Mouse (Mus musculus) CH12.LX (cell line): Measurements from ENCODE around the gene Cgas. TPM values are rescaled to one million over a fixed set of nuclear protein-coding genes. Genes with fewer than 3 reads are reported as not detected.

ENCODE experiments used
- DNase-seq: peaks from one replicate; pipeline ENCODE4 v3.0.0-alpha.2; 2013; ENCODE audit errors: extremely low read depth
- H3K27ac ChIP-seq: 2 replicates; pipeline ENCODE4 v1.5.1; 2012; ENCODE audit warnings: low read depth, mild to moderate bottlenecking, control low read depth, moderate library complexity; ENCODE audit not compliant: insufficient read depth
- H3K27me3 ChIP-seq: replicated peaks from 2 replicates; pipeline ENCODE3; 2012; ENCODE audit warnings: inconsistent platforms
- H3K36me3 ChIP-seq, 2 experiments: replicated peaks in 1 of 2; 2 replicates each; pipeline versions ENCODE3 to v1.6.1; 2012; ENCODE audit warnings: inconsistent platforms in 1 of 2, low read length in 1 of 2, mild to moderate bottlenecking in 1 of 2, mixed read lengths in 1 of 2, moderate library complexity in 1 of 2; ENCODE audit not compliant: control insufficient read depth in 1 of 2, insufficient read depth in 1 of 2
- H3K4me1 ChIP-seq, 2 experiments: 2 replicates each; pipeline ENCODE4 v1.6.1; 2012; ENCODE audit warnings: inconsistent platforms in 1 of 2, moderate library complexity in 1 of 2; ENCODE audit not compliant: insufficient read depth in 2 of 2, control insufficient read depth in 1 of 2
- H3K4me2 ChIP-seq: 2 replicates; pipeline ENCODE4 v1.6.1; 2012; ENCODE audit warnings: low read depth, mild to moderate bottlenecking, control low read depth; ENCODE audit not compliant: poor library complexity, insufficient read depth, severe bottlenecking
- H3K4me3 ChIP-seq, 3 experiments: fragments of 150-350 bp in 1 of 3; sonication (generic) in 1 of 3; replicated peaks in 1 of 3; 2 replicates each; pipeline versions ENCODE3 to v1.5.1; 2011 to 2012; ENCODE audit warnings: low read depth in 2 of 3, low read length in 2 of 3, mild to moderate bottlenecking in 2 of 3, moderate library complexity in 2 of 3, control low read depth in 1 of 3, improper control_type of control experiment in 1 of 3, inconsistent platforms in 1 of 3, mixed read lengths in 1 of 3; ENCODE audit not compliant: poor library complexity in 1 of 3
- H3K79me2 ChIP-seq: replicated peaks from 2 replicates; pipeline ENCODE4 v1.6.1; 2012; ENCODE audit warnings: mild to moderate bottlenecking, moderate library complexity; ENCODE audit not compliant: control insufficient read depth, poor library complexity, insufficient read depth, severe bottlenecking; ENCODE audit errors: extremely low read depth
- H3K9ac ChIP-seq: 2 replicates; pipeline ENCODE4 v1.6.1; 2012; ENCODE audit warnings: low read depth, mild to moderate bottlenecking, control low read depth, moderate library complexity; ENCODE audit not compliant: insufficient read depth
- H3K9me3 ChIP-seq: replicated peaks from 2 replicates; pipeline ENCODE3; 2012; ENCODE audit warnings: low read length, inconsistent platforms, mixed read lengths
- BHLHE40 ChIP-seq: IDR thresholded peaks from 2 replicates; pipeline ENCODE4 v1.6.1; 2011; ENCODE audit warnings: mild to moderate bottlenecking, low read depth, low read length, improper control_type of control experiment
- CHD1 ChIP-seq: IDR thresholded peaks from 2 replicates; pipeline ENCODE4 v1.6.1; 2012; ENCODE audit warnings: low read depth, low read length, improper control_type of control experiment, inconsistent platforms
- CTCF ChIP-seq, 2 experiments: IDR thresholded peaks in 1 of 2; conservative IDR thresholded peaks in 1 of 2; 2 replicates each; pipeline ENCODE4 v1.5.1; 2011 to 2012; ENCODE audit warnings: low read depth in 2 of 2, low read length in 2 of 2, improper control_type of control experiment in 1 of 2, inconsistent platforms in 1 of 2, mild to moderate bottlenecking in 1 of 2, moderate library complexity in 1 of 2
- E2F4 ChIP-seq: IDR thresholded peaks from 2 replicates; pipeline ENCODE4 v1.6.1; 2011; ENCODE audit warnings: low read depth, low read length, improper control_type of control experiment; ENCODE audit not compliant: insufficient replicate concordance
- ELF1 ChIP-seq: IDR thresholded peaks from 2 replicates; pipeline ENCODE4 v1.6.1; 2014; ENCODE audit warnings: low read depth, mild to moderate bottlenecking, inconsistent platforms, low read length, improper control_type of control experiment
- EP300 ChIP-seq: IDR thresholded peaks from 2 replicates; pipeline ENCODE4 v1.6.1; 2011; ENCODE audit warnings: low read length, improper control_type of control experiment
- ETS1 ChIP-seq: conservative IDR thresholded peaks from 2 replicates; pipeline ENCODE4 v1.6.1; 2012; ENCODE audit warnings: low read depth, mild to moderate bottlenecking, inconsistent platforms, low read length, improper control_type of control experiment, moderate library complexity
- GABPA ChIP-seq: IDR thresholded peaks from 2 replicates; pipeline ENCODE4 v1.6.1; 2012; ENCODE audit warnings: low read depth, low read length, improper control_type of control experiment, inconsistent platforms; ENCODE audit not compliant: insufficient replicate concordance
- IRF4 ChIP-seq: IDR thresholded peaks from 2 replicates; pipeline ENCODE4 v1.6.1; 2014; ENCODE audit warnings: low read depth, mild to moderate bottlenecking, inconsistent platforms, low read length, improper control_type of control experiment
- JUN ChIP-seq: IDR thresholded peaks from 2 replicates; pipeline ENCODE4 v1.6.1; 2011; ENCODE audit warnings: low read depth, mild to moderate bottlenecking, low read length, improper control_type of control experiment, moderate library complexity; ENCODE audit not compliant: insufficient read depth
- JUND ChIP-seq: conservative IDR thresholded peaks from 2 replicates; pipeline ENCODE4 v1.6.1; 2011; ENCODE audit warnings: low read depth, low read length, improper control_type of control experiment
- KAT2A ChIP-seq: IDR thresholded peaks from 2 replicates; pipeline ENCODE4 v1.6.1; 2012; ENCODE audit warnings: low read length, improper control_type of control experiment, inconsistent platforms; ENCODE audit not compliant: insufficient replicate concordance
- MAFK ChIP-seq: IDR thresholded peaks from 2 replicates; pipeline ENCODE4 v1.6.1; 2011; ENCODE audit warnings: low read length, improper control_type of control experiment; ENCODE audit not compliant: insufficient replicate concordance
- MAX ChIP-seq: IDR thresholded peaks from 2 replicates; pipeline ENCODE4 v1.6.1; 2011; ENCODE audit warnings: low read length, improper control_type of control experiment
- MEF2A ChIP-seq: IDR thresholded peaks from 2 replicates; pipeline ENCODE4 v1.6.1; 2014; ENCODE audit warnings: low read depth, mild to moderate bottlenecking, inconsistent platforms, low read length, improper control_type of control experiment, borderline replicate concordance
- NELFE ChIP-seq: IDR thresholded peaks from 2 replicates; pipeline ENCODE4 v1.6.1; 2011; ENCODE audit warnings: low read depth, low read length, improper control_type of control experiment
- NRF1 ChIP-seq: IDR thresholded peaks from 2 replicates; pipeline ENCODE4 v1.6.1; 2014; ENCODE audit warnings: low read depth, mild to moderate bottlenecking, inconsistent platforms, low read length, improper control_type of control experiment, moderate library complexity
- PAX5 ChIP-seq: IDR thresholded peaks from 2 replicates; pipeline ENCODE4 v1.6.1; 2012; ENCODE audit warnings: low read length, inconsistent platforms, mixed read lengths
- POLR2A ChIP-seq: IDR thresholded peaks from 2 replicates; pipeline ENCODE4 v1.6.1; 2011; ENCODE audit warnings: low read depth, mild to moderate bottlenecking, improper control_type of control experiment, low read length
- POLR2AphosphoS2 ChIP-seq: IDR thresholded peaks from 2 replicates; pipeline ENCODE4 v1.6.1; 2011; ENCODE audit warnings: low read depth, low read length, improper control_type of control experiment
- RAD21 ChIP-seq: IDR thresholded peaks from 2 replicates; pipeline ENCODE4 v1.6.1; 2011; ENCODE audit warnings: low read depth, mild to moderate bottlenecking, low read length, improper control_type of control experiment, moderate library complexity
- RCOR1 ChIP-seq: conservative IDR thresholded peaks from 2 replicates; pipeline ENCODE4 v1.6.1; 2012; ENCODE audit warnings: low read depth, mild to moderate bottlenecking, inconsistent platforms, low read length, improper control_type of control experiment
- TBP ChIP-seq: conservative IDR thresholded peaks from 2 replicates; pipeline ENCODE4 v1.6.1; 2011; ENCODE audit warnings: low read depth, low read length, improper control_type of control experiment
- TCF12 ChIP-seq: IDR thresholded peaks from 2 replicates; pipeline ENCODE4 v1.6.1; 2014; ENCODE audit warnings: low read depth, mild to moderate bottlenecking, inconsistent platforms, low read length, improper control_type of control experiment
- USF1 ChIP-seq: IDR thresholded peaks from 2 replicates; pipeline ENCODE4 v1.6.1; 2014; ENCODE audit warnings: low read depth, mild to moderate bottlenecking, inconsistent platforms, low read length, improper control_type of control experiment
- USF2 ChIP-seq: conservative IDR thresholded peaks from 2 replicates; pipeline ENCODE4 v1.6.1; 2011; ENCODE audit warnings: low read depth, low read length, improper control_type of control experiment
- ZMIZ1 ChIP-seq: IDR thresholded peaks from 2 replicates; pipeline ENCODE4 v1.6.1; 2012; ENCODE audit warnings: low read depth, mild to moderate bottlenecking, inconsistent platforms, low read length, improper control_type of control experiment
- ZNF384 ChIP-seq: IDR thresholded peaks from 2 replicates; pipeline ENCODE4 v1.6.1; 2012; ENCODE audit warnings: low read depth, low read length, improper control_type of control experiment, inconsistent platforms
- dilution Hi-C: fragments of 300-500 bp; cut with MboI; formaldehyde crosslinking; loops from 2 replicates; pipeline ENCODE4 v1.14.3; 2020; ENCODE audit warnings: low sequenced_read_pairs; ENCODE audit not compliant: extremely low pct_unique_long_range_greater_than_20kb, extremely low pct_ligation_motif_present
- in situ Hi-C: fragments of 300-500 bp; cut with MboI; formaldehyde crosslinking; loops from 3 replicates; pipeline ENCODE4 v1.14.3; 2019; ENCODE audit warnings: low sequenced_read_pairs, low pct_ligation_motif_present, low pct_unique_long_range_greater_than_20kb, mixed read lengths
- polyA plus RNA-seq: library from polyadenylated mRNA; unstranded; fragments of >175 nt; gene quantifications from 2 replicates; pipeline ENCODE4 v1.2.1, GENCODE M21; 2012; ENCODE audit warnings: low read depth; ENCODE audit not compliant: insufficient read length
- total RNA-seq, 2 experiments: library from RNA; depleted of rRNA; stranded (reverse); fragments of 300-350 nt in 1 of 2; fragments of >200 nt in 1 of 2; gene quantifications; 2 replicates each; pipeline ENCODE4 v1.2.3; 2012 to 2014

The Cgas gene
- total and polyA plus RNA-seq, 3 experiments, result not detected

DNA sequence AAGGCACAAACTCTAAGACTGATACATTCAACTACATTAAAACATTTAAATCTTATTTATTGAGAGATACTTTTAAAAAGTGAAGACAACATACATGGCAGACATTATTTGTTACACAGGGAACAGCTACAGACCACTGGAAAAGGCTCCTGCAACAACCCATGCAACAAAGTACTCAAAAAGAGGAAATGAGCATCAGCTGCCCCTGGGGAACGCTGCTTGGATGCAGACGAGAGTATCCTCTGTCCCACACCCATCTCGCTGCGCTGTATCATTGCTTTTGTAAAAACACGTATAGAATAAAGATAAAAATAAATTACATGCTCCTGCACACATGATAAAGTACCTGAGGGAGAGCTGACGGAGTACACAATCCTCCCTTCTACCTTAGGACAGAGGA lies 12.6 kb downstream of the Cgas start (continued):
- TF ChIP-seq EP300, result peak; percentile 94
- no peak for TF ChIP-seq JUND
- TF ChIP-seq ETS1, result peak; percentile 49

DNA sequence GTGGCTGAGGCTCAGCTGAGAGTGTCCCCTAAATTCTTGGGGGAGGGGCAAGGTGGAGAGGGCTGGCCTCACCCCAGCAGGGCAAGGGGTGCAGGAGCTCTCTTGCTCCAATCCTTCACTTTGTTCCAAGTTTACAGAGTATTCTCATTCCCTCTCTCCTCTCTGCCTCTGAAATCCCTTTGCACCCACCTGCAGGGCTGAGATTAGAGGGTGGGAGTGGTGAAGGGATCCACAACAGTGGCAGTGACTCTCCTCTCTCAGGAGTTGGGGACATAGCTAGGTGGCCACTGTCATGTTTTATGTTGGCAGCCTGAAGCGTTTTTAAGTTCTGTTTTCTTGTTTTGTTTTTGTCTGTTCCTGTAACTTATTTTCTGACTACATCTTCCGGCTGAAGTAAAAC lies 13.5 kb downstream of the Cgas start:
- no peak for TF ChIP-seq ZNF384
- TF ChIP-seq CTCF (conservative IDR thresholded peaks at IDR 0.05 in 1 of 2, IDR thresholded peaks at IDR 0.05 in 1 of 2; ENCODE audit: low read depth in 2 of 2, low read length in 2 of 2), result no peak
- no peak for TF ChIP-seq ZMIZ1
- no peak for TF ChIP-seq RCOR1
- no peak for TF ChIP-seq IRF4
- no peak for TF ChIP-seq CHD1
- TF ChIP-seq POLR2AphosphoS2, result no peak
- TF ChIP-seq NRF1, result no peak
- TF ChIP-seq JUN, result no peak
- TF ChIP-seq USF1, result no peak
- no peak for TF ChIP-seq POLR2A
- TF ChIP-seq NELFE, result no peak
- no peak for TF ChIP-seq RAD21
- no peak for TF ChIP-seq KAT2A
- in situ Hi-C loops, result no loop called here
- H3K9ac ChIP-seq, result no peak overlapping the region
- H3K79me2 ChIP-seq, result no peaks in the 10 kb centered on the region
- H3K27me3 ChIP-seq, result peaks cover 68% of the 10 kb centered on the region
- H3K36me3 ChIP-seq, result no peaks in the 10 kb centered on the region
- no peak overlapping the region for H3K4me2 ChIP-seq
- DNase-seq, result no peak
- dilution Hi-C loops, result no loop called here
- no peak overlapping the region for H3K4me3 ChIP-seq
- peaks cover 2% of the 10 kb centered on the region for H3K9me3 ChIP-seq
- peaks cover 2 to 14% of the 10 kb centered on the region in 2 experiments; a peak in 2 of 4 replicates for H3K4me1 ChIP-seq
- H3K27ac ChIP-seq, result no peak overlapping the region

DNA sequence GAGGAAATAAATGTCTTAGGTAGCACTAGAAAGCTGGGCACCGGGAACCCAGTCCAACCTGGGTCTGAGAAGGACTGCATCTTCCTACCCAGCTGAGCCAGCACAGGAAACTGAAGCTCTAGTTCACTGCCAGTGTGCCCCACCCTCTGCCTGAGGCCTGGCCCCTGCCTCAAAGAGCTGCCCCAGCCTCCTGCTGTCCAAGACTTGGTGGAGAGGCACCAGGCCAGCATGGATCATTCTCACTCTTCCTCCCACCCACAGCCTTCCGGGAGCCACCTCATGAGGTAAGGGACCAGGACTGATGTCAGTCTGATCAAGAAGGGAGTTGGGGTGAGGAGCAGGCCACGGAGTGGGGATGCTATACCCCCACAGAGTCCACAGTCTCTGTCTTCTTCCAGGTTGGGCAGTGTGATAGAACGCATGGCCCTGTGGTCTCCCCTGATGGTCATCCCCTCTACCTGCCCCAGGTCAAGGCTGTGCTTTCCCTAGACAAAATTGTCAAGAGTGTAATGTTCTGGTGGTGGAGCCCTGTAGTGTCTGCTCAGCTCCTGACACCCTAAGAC lies 14.1 kb downstream of the Cgas start:
- Histone ChIP-seq H3K9ac (no peak overlapping the region), H3K4me1 (peaks cover 2 to 14% of the 10 kb centered on the region in 2 experiments; a peak in 2 of 4 replicates), H3K4me2 (no peak overlapping the region), H3K27me3 (peaks cover 71% of the 10 kb centered on the region), H3K4me3 (no peak overlapping the region), H3K9me3 (peaks cover 3% of the 10 kb centered on the region), H3K27ac (no peak overlapping the region), H3K36me3 (no peaks in the 10 kb centered on the region), H3K79me2 (no peaks in the 10 kb centered on the region)
- TF ChIP-seq TCF12 (no peak), E2F4 (no peak), MAFK (no peak), ELF1 (no peak), RCOR1 (no peak), NRF1 (no peak), CHD1 (no peak), POLR2AphosphoS2 (no peak), ZMIZ1 (no peak), GABPA (no peak), PAX5 (no peak), TBP (no peak), MAX (no peak), USF2 (no peak), IRF4 (no peak), KAT2A (no peak), ZNF384 (no peak), MEF2A (no peak), BHLHE40 (no peak)
- in situ Hi-C loops, result no loop called here
- DNase-seq, result no peak
- dilution Hi-C loops, result no loop called here
